Mouse (Mus musculus): ENCODE data around the gene Fam174a. TPM values are rescaled to one million over a fixed set of nuclear protein-coding genes. Genes with fewer than 3 reads are reported as not detected.

Gene Fam174a
- 25.0 and 26.9 TPM in 2 replicates for polyA plus RNA-seq (2015; fragmentation: Nextera tagmentation; extraction: Ambion mirVana)

DNA sequence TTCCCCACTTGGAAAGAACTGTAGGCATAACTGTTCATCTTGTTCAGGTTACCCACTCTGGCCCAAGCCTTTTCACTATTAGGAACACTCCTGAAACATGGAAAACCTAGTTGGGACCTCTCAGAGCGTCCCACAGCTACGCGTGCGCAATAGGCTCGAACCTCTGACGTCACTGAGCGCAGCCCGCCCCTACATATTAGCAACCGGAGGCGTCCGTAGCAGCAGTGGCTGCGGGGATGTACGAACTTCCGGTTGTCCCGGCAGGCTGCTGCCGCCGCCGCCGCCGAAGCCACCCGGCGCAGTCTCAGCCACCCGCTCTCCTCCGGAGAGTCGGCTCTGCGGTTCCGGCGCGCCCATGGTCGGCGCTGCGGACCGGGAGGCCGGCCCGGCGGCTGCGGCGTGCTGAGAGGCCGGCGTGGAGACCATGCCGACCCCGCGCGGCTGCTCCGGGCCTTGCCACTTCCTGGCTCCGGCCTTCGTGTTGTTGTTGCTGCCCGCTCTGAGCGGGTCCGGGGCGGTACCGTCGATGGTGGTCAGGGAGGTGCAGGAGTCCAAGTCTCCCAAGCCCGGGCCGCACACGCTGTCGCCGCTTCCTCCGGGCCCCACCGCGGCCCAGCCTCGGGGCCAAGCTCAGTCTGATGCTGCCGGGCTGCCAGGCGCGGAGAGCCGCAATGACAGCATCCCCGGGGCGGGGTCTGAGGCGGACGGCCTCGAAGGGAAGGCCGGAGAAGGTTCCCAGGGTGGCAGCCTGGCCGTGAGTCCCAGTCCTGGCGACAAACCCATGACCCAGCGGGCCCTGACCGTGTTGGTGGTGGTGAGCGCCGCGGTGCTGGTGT is at the start of gene Fam174a:
TSS of gene Fam174a (plus strand) at position 231 of the 836 bp plus-strand sequence.
- H3K9me3 ChIP-seq, result no peaks in the 10 kb centered on the region
- peak within 1 kb of the TSS; percentile 90 for H3K4me3 ChIP-seq (replicated peaks)
- peak; percentile 99 for ATAC-seq (ENCODE audit: insufficient read depth, low FRiP score, low read depth)
- H3K27ac ChIP-seq, result peak within 1 kb of the TSS; percentile 79
- peak within 1 kb of the TSS; percentile 93 for H3K4me2 ChIP-seq
- H3K27me3 ChIP-seq (replicated peaks), result no peaks in the 10 kb centered on the region
- H3K9ac ChIP-seq, result peak within 1 kb of the TSS; percentile 40
- WGBS, result under 1% methylated on average over 79 of the region's 79 CpGs
- H3K36me3 ChIP-seq, result no peaks in the 10 kb centered on the region
- 0 out of 2 replicates have a peak, but pooled peaks cover 6% of the 10 kb centered on the region for H3K4me1 ChIP-seq

DNA sequence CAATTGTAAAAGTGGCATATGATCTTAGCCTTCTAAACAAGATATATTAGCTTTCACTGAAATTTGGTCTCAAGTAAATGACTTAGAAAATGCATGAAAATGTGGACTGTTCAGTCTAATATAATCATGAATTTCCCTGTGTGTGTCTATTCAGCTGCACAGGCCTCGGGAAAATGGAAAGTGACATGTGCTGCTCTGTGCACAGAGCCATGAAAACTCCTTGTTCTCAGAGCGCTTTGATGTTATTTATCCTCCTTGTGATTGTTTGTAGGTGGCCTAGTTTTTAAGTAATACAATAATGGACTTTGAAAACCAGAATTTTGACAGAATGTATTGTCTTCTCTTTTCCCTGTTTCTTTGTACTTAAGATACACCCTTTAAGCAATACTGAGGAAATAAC is 49.6 kb upstream of the Fam174a start:
- Histone ChIP-seq H3K9ac (no peak overlapping the region), H3K9me3 (no peaks in the 10 kb centered on the region), H3K36me3 (no peaks in the 10 kb centered on the region), H3K4me3 (replicated peaks) (no peak overlapping the region), H3K27ac (no peak overlapping the region), H3K27me3 (replicated peaks) (no peaks in the 10 kb centered on the region), H3K4me1 (no peaks in the 10 kb centered on the region), H3K4me2 (no peak overlapping the region)
- no peak for ATAC-seq (ENCODE audit: insufficient read depth, low FRiP score, low read depth)
- 72% methylated on average over 2 of the region's 2 CpGs for WGBS

DNA sequence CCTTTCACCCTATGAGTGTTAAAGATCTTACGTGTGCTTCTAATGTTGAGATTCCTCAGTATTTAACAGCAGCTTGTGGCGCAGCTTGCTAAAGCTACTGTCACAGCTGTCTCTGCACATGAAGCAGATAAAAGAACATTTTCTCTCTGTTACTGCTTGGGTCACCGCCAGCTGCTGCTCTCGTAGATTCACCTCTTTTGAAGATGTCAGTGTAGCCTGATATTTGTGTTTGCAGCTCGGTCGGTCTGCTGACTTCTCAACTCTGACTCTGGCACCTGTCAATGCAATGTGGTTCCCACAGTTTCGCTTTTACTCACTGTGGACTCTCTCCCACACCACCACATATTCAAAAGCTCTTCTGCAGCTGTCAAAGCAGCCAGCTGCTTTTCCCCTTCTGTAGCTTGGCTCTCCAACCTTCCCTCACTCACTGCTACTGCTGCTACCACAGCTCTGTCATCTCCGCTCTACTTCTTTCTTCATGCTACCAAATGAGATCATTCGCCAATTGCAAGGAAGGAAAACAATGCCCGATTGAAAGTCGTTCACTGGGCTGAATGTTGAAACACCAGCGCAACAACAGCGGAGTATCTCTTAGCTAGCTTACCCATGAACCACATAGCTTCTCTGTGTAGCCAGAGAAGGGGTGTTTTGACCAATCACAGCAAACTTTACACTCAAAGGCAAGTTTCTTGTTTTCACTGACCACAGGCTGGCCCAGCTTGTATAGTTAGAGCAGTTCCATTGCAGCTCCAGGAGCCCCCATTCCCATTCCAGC is 45.3 kb upstream of the Fam174a start:
- 53% methylated on average over 13 of the region's 13 CpGs for WGBS
- Histone ChIP-seq H3K4me2 (peak overlapping the region; percentile 12), H3K27me3 (replicated peaks) (no peaks in the 10 kb centered on the region), H3K9me3 (no peaks in the 10 kb centered on the region), H3K36me3 (no peaks in the 10 kb centered on the region), H3K4me1 (no peaks in the 10 kb centered on the region), H3K9ac (no peak overlapping the region), H3K27ac (no peak overlapping the region), H3K4me3 (replicated peaks) (no peak overlapping the region)
- peak; percentile 39; the same call in 1 of the 2 replicates for ATAC-seq (ENCODE audit: insufficient read depth, low FRiP score, low read depth)

DNA sequence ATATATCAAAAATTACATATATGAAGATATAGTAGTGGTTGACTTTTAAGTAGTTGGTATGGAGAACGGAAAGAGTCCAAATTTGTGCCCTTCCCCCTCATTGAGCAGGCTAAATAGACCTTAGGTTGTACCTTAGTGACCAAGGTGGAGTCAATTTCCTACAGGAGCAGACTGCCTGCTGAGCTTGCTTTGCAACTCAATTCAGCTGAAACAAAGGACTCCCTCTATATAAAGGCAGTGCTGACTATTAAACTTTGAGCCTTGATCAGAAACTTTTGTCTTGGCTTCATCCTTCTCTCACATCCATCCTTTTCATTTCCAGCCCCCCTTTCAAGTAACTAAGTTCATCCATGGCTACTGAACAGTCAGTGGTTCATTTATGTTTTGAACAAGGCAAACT is 40.1 kb upstream of the Fam174a start:
- no peak overlapping the region for H3K4me2 ChIP-seq
- no peaks in the 10 kb centered on the region for H3K27me3 ChIP-seq (replicated peaks)
- 64% methylated on average over 1 of the region's 1 CpGs for WGBS
- no peak overlapping the region for H3K4me3 ChIP-seq (replicated peaks)
- H3K4me1 ChIP-seq, result no peaks in the 10 kb centered on the region
- no peaks in the 10 kb centered on the region for H3K36me3 ChIP-seq
- ATAC-seq (ENCODE audit: insufficient read depth, low FRiP score, low read depth), result no peak
- no peak overlapping the region for H3K27ac ChIP-seq
- H3K9ac ChIP-seq, result no peak overlapping the region
- no peaks in the 10 kb centered on the region for H3K9me3 ChIP-seq

DNA sequence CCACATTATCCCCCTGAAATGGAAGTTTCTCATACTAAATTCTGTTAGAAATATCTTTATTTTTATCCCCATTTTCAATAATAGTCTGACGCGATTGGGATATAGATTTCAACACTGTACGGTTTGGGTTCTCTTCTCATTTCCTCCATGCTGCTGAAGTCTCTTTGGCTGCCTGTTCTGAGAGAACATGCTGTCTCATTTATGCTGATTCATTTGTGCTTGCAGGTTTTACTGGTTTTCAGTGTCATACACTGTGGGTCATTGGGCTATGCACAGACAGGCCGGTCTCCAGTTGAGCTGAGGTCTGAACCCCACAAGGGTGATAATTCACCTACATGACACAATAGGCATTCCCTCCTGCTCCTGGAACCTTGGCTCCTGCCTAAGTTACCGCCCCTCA is 5.1 kb upstream of the Fam174a start:
- no peak overlapping the region for H3K27ac ChIP-seq
- no peak overlapping the region for H3K4me2 ChIP-seq
- H3K9ac ChIP-seq, result no peak overlapping the region
- 79% methylated on average over 5 of the region's 5 CpGs for WGBS
- H3K36me3 ChIP-seq, result no peaks in the 10 kb centered on the region
- H3K9me3 ChIP-seq, result no peaks in the 10 kb centered on the region
- H3K27me3 ChIP-seq (replicated peaks), result no peaks in the 10 kb centered on the region
- no peaks in the 10 kb centered on the region for H3K4me1 ChIP-seq
- H3K4me3 ChIP-seq (replicated peaks), result no peak overlapping the region
- no peak for ATAC-seq (ENCODE audit: insufficient read depth, low FRiP score, low read depth)

DNA sequence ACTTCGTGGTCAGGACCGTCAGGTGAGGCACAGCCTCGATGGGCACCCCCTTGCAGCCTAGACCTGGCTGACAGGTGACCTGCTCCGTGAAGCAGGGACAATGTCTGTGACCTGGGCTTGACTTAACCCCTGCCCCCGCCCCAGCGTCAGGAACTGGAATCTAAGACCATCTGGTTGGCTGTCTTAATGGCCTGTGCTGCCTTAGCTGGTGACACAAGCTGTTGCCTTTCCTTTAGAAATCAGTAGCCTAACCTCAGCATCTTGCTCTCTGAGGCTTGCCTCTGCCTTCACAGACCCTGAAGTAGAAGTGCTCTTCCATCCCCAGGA is 769 bp downstream of the Fam174a start:
- Histone ChIP-seq H3K4me1 (0 out of 2 replicates have a peak, but pooled peaks cover 6% of the 10 kb centered on the region), H3K27ac (peak overlapping the region; percentile 79), H3K9ac (peak overlapping the region; percentile 40), H3K4me3 (replicated peaks) (peak overlapping the region; percentile 90), H3K36me3 (no peaks in the 10 kb centered on the region), H3K4me2 (peak overlapping the region; percentile 93), H3K27me3 (replicated peaks) (no peaks in the 10 kb centered on the region), H3K9me3 (no peaks in the 10 kb centered on the region)
- 1% methylated on average over 6 of the region's 6 CpGs for WGBS
- ATAC-seq (ENCODE audit: insufficient read depth, low FRiP score, low read depth), result peak; percentile 33; the same call in 1 of the 2 replicates

DNA sequence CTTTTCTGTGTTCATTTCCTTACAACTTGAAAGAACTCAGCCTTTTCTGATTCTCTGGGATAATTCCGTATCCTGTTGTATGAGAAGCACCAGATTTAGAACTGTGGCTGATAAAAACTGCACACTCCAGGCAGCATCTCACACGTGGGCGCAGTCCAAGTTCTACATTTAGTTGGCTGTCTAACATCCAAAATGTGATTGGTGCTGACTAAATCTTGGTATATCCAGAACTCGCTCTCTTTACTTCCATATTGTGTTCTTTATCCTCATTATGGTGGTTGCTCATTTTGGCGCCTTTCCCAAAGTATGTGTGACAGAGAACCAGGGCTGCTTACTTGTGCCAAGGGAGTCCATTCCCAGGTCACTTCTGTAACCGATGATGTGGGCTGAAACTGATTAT is 2.6 kb downstream of the Fam174a start:
- H3K4me3 ChIP-seq (replicated peaks), result no peak overlapping the region
- H3K36me3 ChIP-seq, result no peaks in the 10 kb centered on the region
- H3K27me3 ChIP-seq (replicated peaks), result no peaks in the 10 kb centered on the region
- WGBS, result 76% methylated on average over 6 of the region's 6 CpGs
- no peak for ATAC-seq (ENCODE audit: insufficient read depth, low FRiP score, low read depth)
- no peak overlapping the region for H3K9ac ChIP-seq
- no peaks in the 10 kb centered on the region for H3K9me3 ChIP-seq
- no peak overlapping the region for H3K4me2 ChIP-seq
- H3K4me1 ChIP-seq, result 0 out of 2 replicates have a peak, but pooled peaks cover 6% of the 10 kb centered on the region
- H3K27ac ChIP-seq, result no peak overlapping the region

DNA sequence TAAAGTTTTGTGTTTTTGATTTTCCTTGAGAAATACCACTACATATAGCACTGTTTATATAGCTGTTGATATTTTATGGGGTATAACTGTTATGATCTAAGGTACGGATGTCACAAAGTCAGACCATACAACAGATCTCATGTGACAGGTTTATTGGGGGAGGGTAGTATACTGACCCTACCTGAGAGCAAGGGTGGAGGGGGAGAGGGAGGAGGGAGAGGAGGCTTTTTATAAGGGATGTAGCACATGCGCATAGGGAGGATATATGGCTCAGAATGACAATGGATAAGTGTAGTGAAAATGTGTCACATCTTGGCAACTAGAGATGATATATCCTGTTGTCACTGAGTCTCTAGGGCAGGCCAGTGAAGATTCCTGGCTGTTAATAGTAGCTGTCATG is 8.8 kb downstream of the Fam174a start:
- Histone ChIP-seq H3K27me3 (replicated peaks) (no peaks in the 10 kb centered on the region), H3K27ac (no peak overlapping the region), H3K4me3 (replicated peaks) (no peak overlapping the region), H3K36me3 (no peaks in the 10 kb centered on the region), H3K9ac (no peak overlapping the region), H3K9me3 (no peaks in the 10 kb centered on the region), H3K4me2 (no peak overlapping the region), H3K4me1 (no peaks in the 10 kb centered on the region)
- no peak for ATAC-seq (ENCODE audit: insufficient read depth, low FRiP score, low read depth)
- 90% methylated on average over 2 of the region's 2 CpGs for WGBS

DNA sequence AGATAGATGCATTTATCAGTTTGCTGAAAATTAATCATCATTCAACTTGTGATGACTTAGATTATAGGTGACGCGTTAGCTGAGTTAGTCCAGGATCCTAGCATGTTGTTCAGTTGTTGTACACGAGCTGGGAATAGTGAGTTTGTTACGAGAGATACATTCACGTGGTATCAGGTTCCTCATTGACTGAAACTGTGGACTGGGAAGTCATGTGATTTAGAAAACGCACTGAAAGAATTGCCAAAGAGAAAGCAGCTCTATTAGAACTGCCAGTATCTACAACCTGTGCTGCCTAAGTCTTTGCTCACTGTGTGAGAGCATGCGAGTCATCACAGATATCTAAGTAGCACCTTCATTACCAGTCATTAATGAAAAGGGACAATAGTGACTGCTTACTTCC is 9.6 kb downstream of the Fam174a start:
- H3K27me3 ChIP-seq (replicated peaks), result no peaks in the 10 kb centered on the region
- 78% methylated on average over 7 of the region's 7 CpGs for WGBS
- no peaks in the 10 kb centered on the region for H3K4me1 ChIP-seq
- H3K36me3 ChIP-seq, result no peaks in the 10 kb centered on the region
- no peak overlapping the region for H3K4me2 ChIP-seq
- no peak overlapping the region for H3K4me3 ChIP-seq (replicated peaks)
- no peak overlapping the region for H3K9ac ChIP-seq
- no peaks in the 10 kb centered on the region for H3K9me3 ChIP-seq
- no peak for ATAC-seq (ENCODE audit: insufficient read depth, low FRiP score, low read depth)
- no peak overlapping the region for H3K27ac ChIP-seq

DNA sequence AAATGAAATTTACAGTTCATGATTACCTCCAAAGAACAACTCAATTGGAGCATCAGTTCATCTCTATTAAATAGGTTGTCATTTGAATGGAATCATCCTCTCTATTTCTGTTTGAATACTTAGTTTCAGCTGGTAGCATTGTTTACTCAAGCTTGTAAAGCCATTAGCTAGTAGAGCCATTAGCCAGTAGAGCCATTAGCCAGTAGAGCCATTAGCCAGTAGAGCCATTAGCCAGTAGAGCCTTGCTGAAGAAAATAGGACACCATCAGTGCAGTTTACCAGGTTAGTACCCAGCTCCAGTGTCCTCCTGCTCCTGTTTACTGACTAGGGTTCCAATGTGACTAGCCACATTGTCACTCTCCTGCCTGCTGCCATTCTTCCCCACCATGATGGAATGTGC is 13.4 kb downstream of the Fam174a start:
- Histone ChIP-seq H3K27ac (no peak overlapping the region), H3K9ac (no peak overlapping the region), H3K27me3 (replicated peaks) (no peaks in the 10 kb centered on the region), H3K9me3 (no peaks in the 10 kb centered on the region), H3K36me3 (0 out of 2 replicates have a peak, but pooled peaks cover 3% of the 10 kb centered on the region), H3K4me1 (no peaks in the 10 kb centered on the region), H3K4me2 (no peak overlapping the region), H3K4me3 (replicated peaks) (no peak overlapping the region)
- no peak for ATAC-seq (ENCODE audit: insufficient read depth, low FRiP score, low read depth)

DNA sequence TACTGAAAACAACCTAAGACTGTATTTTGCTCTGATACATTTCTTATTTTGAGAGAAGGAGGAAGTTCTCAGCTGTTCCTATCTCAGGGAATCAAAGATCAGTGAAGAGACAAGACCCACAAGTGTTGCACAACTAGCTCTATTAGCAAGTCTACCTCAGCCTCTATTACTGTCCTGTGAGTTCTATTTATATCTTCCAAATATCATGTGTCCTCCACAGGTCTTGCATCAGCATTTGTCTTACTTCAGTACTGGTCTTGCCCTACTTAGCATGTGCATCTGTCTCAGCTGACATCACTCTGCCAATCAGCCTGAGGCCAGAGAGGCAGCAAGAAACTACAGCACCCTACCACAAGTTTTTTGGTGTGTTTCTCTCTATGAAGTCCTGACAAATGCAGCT is 26.2 kb downstream of the Fam174a start:
- H3K9me3 ChIP-seq, result no peaks in the 10 kb centered on the region
- H3K4me1 ChIP-seq, result no peaks in the 10 kb centered on the region
- no peak overlapping the region for H3K27ac ChIP-seq
- no peak overlapping the region for H3K9ac ChIP-seq
- ATAC-seq (ENCODE audit: insufficient read depth, low FRiP score, low read depth), result no peak
- H3K36me3 ChIP-seq, result no peaks in the 10 kb centered on the region
- no peaks in the 10 kb centered on the region for H3K27me3 ChIP-seq (replicated peaks)
- no peak overlapping the region for H3K4me2 ChIP-seq
- H3K4me3 ChIP-seq (replicated peaks), result no peak overlapping the region

DNA sequence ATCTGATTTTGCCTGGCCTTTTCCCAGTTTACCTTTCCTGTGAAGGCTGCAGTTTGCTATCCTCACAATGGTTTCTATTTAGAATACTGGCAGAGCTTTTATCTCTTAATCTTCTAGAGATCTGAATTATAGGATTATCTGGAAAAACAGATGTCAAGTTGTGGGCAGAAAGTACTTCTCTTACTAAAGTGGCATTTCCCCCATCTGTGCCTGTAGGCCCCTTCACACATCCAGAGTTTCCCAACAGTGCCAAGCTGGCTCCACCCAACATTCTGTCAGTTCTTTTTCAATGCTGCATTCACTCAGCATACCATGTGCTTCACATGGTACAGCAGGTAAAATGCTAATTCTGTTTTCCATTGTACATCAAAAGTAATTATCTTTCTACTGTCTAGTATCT is 28.8 kb downstream of the Fam174a start:
- Histone ChIP-seq H3K27me3 (replicated peaks) (no peaks in the 10 kb centered on the region), H3K27ac (no peak overlapping the region), H3K4me1 (no peaks in the 10 kb centered on the region), H3K4me2 (no peak overlapping the region), H3K9me3 (no peaks in the 10 kb centered on the region), H3K36me3 (no peaks in the 10 kb centered on the region), H3K4me3 (replicated peaks) (no peak overlapping the region), H3K9ac (no peak overlapping the region)
- no peak for ATAC-seq (ENCODE audit: insufficient read depth, low FRiP score, low read depth)

All from stomach, embryonic 15.5 days (tissue).